Mouse (Mus musculus): ENCODE measurements at regions not wholly inside any gene's neighbourhood (a gene's known extent, or its start where the extent isn't known, plus 50 kb on each side); places are given as distances from the start of the nearest gene placed in this dataset.
A peak's percentile ranks its signal among the peaks of the same experiment; 100 is the strongest.

GRCm38 (mm10) chr4:142367774-142368173 lies 128.6 kb upstream of the Kazn start:
- no peak for DNase-seq (ENCODE audit: low spot score)

- DNase-seq (ENCODE audit: low spot score), result no peak
Measured at GRCm38 (mm10) chr4:142362071-142362470, 122.9 kb upstream of the Kazn start.

GRCm38 (mm10) chr4:142358866-142359265 lies 119.7 kb upstream of the Kazn start:
- no peak for DNase-seq (ENCODE audit: low spot score)

- no peak for DNase-seq (ENCODE audit: low spot score)
Measured at GRCm38 (mm10) chr4:142355387-142355786, 116.2 kb upstream of the Kazn start.

GRCm38 (mm10) chr4:142353526-142353925 lies 114.3 kb upstream of the Kazn start:
- no peak for DNase-seq (ENCODE audit: low spot score)

GRCm38 (mm10) chr4:142351831-142352230 lies 112.6 kb upstream of the Kazn start:
- DNase-seq (ENCODE audit: low spot score), result no peak

- no peak for DNase-seq (ENCODE audit: low spot score)
Measured at GRCm38 (mm10) chr4:142350986-142351385, 111.8 kb upstream of the Kazn start.

GRCm38 (mm10) chr4:142348910-142349309 lies 109.7 kb upstream of the Kazn start:
- peak; percentile 17 for DNase-seq (ENCODE audit: low spot score)

- DNase-seq (ENCODE audit: low spot score), result no peak
Measured at GRCm38 (mm10) chr4:142342482-142343206, 103.4 kb upstream of the Kazn start.

- DNase-seq (ENCODE audit: low spot score), result no peak
Measured at GRCm38 (mm10) chr4:142341305-142341704, 102.1 kb upstream of the Kazn start.

- no peak for DNase-seq (ENCODE audit: low spot score)
Measured at GRCm38 (mm10) chr4:142340057-142340456, 100.9 kb upstream of the Kazn start.

- no peak for DNase-seq (ENCODE audit: low spot score)
Measured at GRCm38 (mm10) chr4:142337701-142338100, 98.5 kb upstream of the Kazn start.

GRCm38 (mm10) chr4:142336943-142337342 lies 97.7 kb upstream of the Kazn start:
- no peak for DNase-seq (ENCODE audit: low spot score)

- no peak for DNase-seq (ENCODE audit: low spot score)
Measured at GRCm38 (mm10) chr4:142334084-142334483, 94.9 kb upstream of the Kazn start.

GRCm38 (mm10) chr4:142330599-142330998 lies 91.4 kb upstream of the Kazn start:
- no peak for DNase-seq (ENCODE audit: low spot score)

GRCm38 (mm10) chr4:142329600-142329999 lies 90.4 kb upstream of the Kazn start:
- no peak for DNase-seq (ENCODE audit: low spot score)

- no peak for DNase-seq (ENCODE audit: low spot score)
Measured at GRCm38 (mm10) chr4:142326511-142326910, 87.3 kb upstream of the Kazn start.

- no peak for DNase-seq (ENCODE audit: low spot score)
Measured at GRCm38 (mm10) chr4:142321209-142321863, 82.1 kb upstream of the Kazn start.

GRCm38 (mm10) chr4:142310282-142310681 lies 71.1 kb upstream of the Kazn start:
- DNase-seq (ENCODE audit: low spot score), result no peak

GRCm38 (mm10) chr4:142308271-142308670 lies 69.1 kb upstream of the Kazn start:
- DNase-seq (ENCODE audit: low spot score), result no peak

GRCm38 (mm10) chr4:142307321-142307720 lies 68.1 kb upstream of the Kazn start:
- no peak for DNase-seq (ENCODE audit: low spot score)

- DNase-seq (ENCODE audit: low spot score), result no peak
Measured at GRCm38 (mm10) chr4:142306076-142306475, 66.9 kb upstream of the Kazn start.

- DNase-seq (ENCODE audit: low spot score), result no peak
Measured at GRCm38 (mm10) chr4:142303374-142304020, 64.3 kb upstream of the Kazn start.
